Mouse (Mus musculus) neural tube, embryonic 12.5 days (tissue): Measurements from ENCODE around the gene Rhobtb1. TPM values are rescaled to one million over a fixed set of nuclear protein-coding genes. Genes with fewer than 3 reads are reported as not detected.

Source experiments
- ATAC-seq: fragments of 200-750 bp; cut with Nextera tagmentation; 2 replicates; pipeline ENCODE4 v1.8.0; 2017; ENCODE audit warnings: low read depth, mild to moderate bottlenecking, moderate TSS enrichment, moderate library complexity; ENCODE audit not compliant: low FRiP score
- H3K27ac ChIP-seq: fragments of 300-500 bp; sonication (generic); 2 replicates; pipeline ENCODE4 v1.5.1; 2016
- H3K27me3 ChIP-seq: fragments of 300-500 bp; sonication (generic); replicated peaks from 2 replicates; pipeline ENCODE4 v1.6.1; 2016; ENCODE audit warnings: mild to moderate bottlenecking
- H3K36me3 ChIP-seq: fragments of 300-500 bp; sonication (generic); 2 replicates; pipeline ENCODE4 v1.6.1; 2016; ENCODE audit warnings: mild to moderate bottlenecking
- H3K4me1 ChIP-seq: fragments of 300-500 bp; sonication (generic); 2 replicates; pipeline ENCODE4 v1.6.1; 2016
- H3K4me2 ChIP-seq: fragments of 300-500 bp; sonication (generic); replicated peaks from 2 replicates; pipeline ENCODE4 v1.6.1; 2016; ENCODE audit warnings: mild to moderate bottlenecking
- H3K4me3 ChIP-seq: fragments of 300-500 bp; sonication (generic); 2 replicates; pipeline ENCODE4 v1.5.1; 2016
- H3K9ac ChIP-seq: fragments of 300-500 bp; sonication (generic); 2 replicates; pipeline ENCODE4 v1.6.1; 2016; ENCODE audit warnings: mild to moderate bottlenecking
- H3K9me3 ChIP-seq: fragments of 300-500 bp; sonication (generic); 2 replicates; pipeline ENCODE4 v1.6.1; 2016; ENCODE audit warnings: mild to moderate bottlenecking
- WGBS: fragments of 180-500 bp; shearing (Covaris S2); methylation state at CpG from one replicate; pipeline ENCODE4 v1.1.7; 2016; 5-methylcytosine and 5-hydroxymethylcytosine counted together
- polyA plus RNA-seq: library from polyadenylated mRNA; unstranded; fragments of >200 nt; fragmentation: Nextera tagmentation; extraction: Ambion mirVana; gene quantifications from 2 replicates; pipeline ENCODE4 v1.2.1, GENCODE M21; 2016

Gene Rhobtb1
- polyA plus RNA-seq, 1 experiment from 2014 or later, result 16.0 TPM

- H3K9ac ChIP-seq, result no peak overlapping the region
- H3K27me3 ChIP-seq, result no peaks in the 10 kb centered on the region
- no peak for ATAC-seq
- 85% methylated on average over 12 of the region's 12 CpGs for WGBS
- H3K36me3 ChIP-seq, result no peaks in the 10 kb centered on the region
- H3K4me1 ChIP-seq, result no peaks in the 10 kb centered on the region
- H3K9me3 ChIP-seq, result peaks cover 7% of the 10 kb centered on the region; the same call in 1 of the 2 replicates
- no peak overlapping the region for H3K27ac ChIP-seq
- no peak overlapping the region for H3K4me3 ChIP-seq
- H3K4me2 ChIP-seq, result no peak overlapping the region
These were observed 15.3 kb downstream of the Rhobtb1 start for GRCm38 (mm10) chr10:69166514-69166913.

GRCm38 (mm10) chr10:69172412-69172811 is 21.2 kb downstream of the Rhobtb1 start:
- 89% methylated on average over 3 of the region's 3 CpGs for WGBS
- Histone ChIP-seq H3K4me2 (no peak overlapping the region), H3K4me3 (no peak overlapping the region), H3K4me1 (no peaks in the 10 kb centered on the region), H3K9me3 (no peaks in the 10 kb centered on the region), H3K27me3 (no peaks in the 10 kb centered on the region), H3K9ac (no peak overlapping the region), H3K27ac (no peak overlapping the region), H3K36me3 (no peaks in the 10 kb centered on the region)
- no peak for ATAC-seq

GRCm38 (mm10) chr10:69176116-69176515 is 24.9 kb downstream of the Rhobtb1 start:
- Histone ChIP-seq H3K4me3 (no peak overlapping the region), H3K4me1 (no peaks in the 10 kb centered on the region), H3K27me3 (no peaks in the 10 kb centered on the region), H3K9ac (no peak overlapping the region), H3K9me3 (no peaks in the 10 kb centered on the region), H3K36me3 (no peaks in the 10 kb centered on the region), H3K4me2 (no peak overlapping the region), H3K27ac (no peak overlapping the region)
- no peak for ATAC-seq
- 79% methylated on average over 3 of the region's 3 CpGs for WGBS

GRCm38 (mm10) chr10:69179341-69179740 is 28.1 kb downstream of the Rhobtb1 start:
- Histone ChIP-seq H3K4me3 (no peak overlapping the region), H3K4me1 (no peaks in the 10 kb centered on the region), H3K36me3 (no peaks in the 10 kb centered on the region), H3K9me3 (no peaks in the 10 kb centered on the region), H3K9ac (no peak overlapping the region), H3K27ac (no peak overlapping the region), H3K4me2 (no peak overlapping the region), H3K27me3 (no peaks in the 10 kb centered on the region)
- ATAC-seq, result no peak
- 98% methylated on average over 1 of the region's 1 CpGs for WGBS

- WGBS, result 79% methylated on average over 3 of the region's 3 CpGs
- Histone ChIP-seq H3K9me3 (no peaks in the 10 kb centered on the region), H3K9ac (no peak overlapping the region), H3K36me3 (no peaks in the 10 kb centered on the region), H3K27ac (no peak overlapping the region), H3K4me1 (no peaks in the 10 kb centered on the region), H3K4me2 (no peak overlapping the region), H3K4me3 (no peak overlapping the region), H3K27me3 (no peaks in the 10 kb centered on the region)
- no peak for ATAC-seq
These were observed 29.8 kb downstream of the Rhobtb1 start for GRCm38 (mm10) chr10:69180997-69181396.

- Histone ChIP-seq H3K27ac (no peak overlapping the region), H3K27me3 (no peaks in the 10 kb centered on the region), H3K4me2 (no peak overlapping the region), H3K9ac (no peak overlapping the region), H3K4me1 (no peaks in the 10 kb centered on the region), H3K36me3 (no peaks in the 10 kb centered on the region), H3K9me3 (no peaks in the 10 kb centered on the region), H3K4me3 (no peak overlapping the region)
- 97% methylated on average over 4 of the region's 4 CpGs for WGBS
- ATAC-seq, result no peak
These were observed 33.7 kb downstream of the Rhobtb1 start for GRCm38 (mm10) chr10:69184903-69185302.

GRCm38 (mm10) chr10:69185431-69185830 is 34.2 kb downstream of the Rhobtb1 start:
- Histone ChIP-seq H3K4me3 (no peak overlapping the region), H3K9me3 (no peaks in the 10 kb centered on the region)
- 89% methylated on average over 4 of the region's 4 CpGs for WGBS

GRCm38 (mm10) chr10:69185894-69186893 is 35.0 kb downstream of the Rhobtb1 start:
- ATAC-seq, result 0 out of 2 replicates have a peak, but pooled peaks have one; percentile 58
- H3K4me1 ChIP-seq, result no peaks in the 10 kb centered on the region
- no peaks in the 10 kb centered on the region for H3K9me3 ChIP-seq
- no peaks in the 10 kb centered on the region for H3K36me3 ChIP-seq
- H3K4me2 ChIP-seq, result peak overlapping the region; percentile 42
- no peak overlapping the region for H3K27ac ChIP-seq
- no peaks in the 10 kb centered on the region for H3K27me3 ChIP-seq
- no peak overlapping the region for H3K4me3 ChIP-seq
- 33% methylated on average over 21 of the region's 21 CpGs for WGBS
- no peak overlapping the region for H3K9ac ChIP-seq

More at GRCm38 (mm10) chr10:69185431-69185830, 34.2 kb downstream of the Rhobtb1 start:
- no peak for ATAC-seq
- no peaks in the 10 kb centered on the region for H3K27me3 ChIP-seq
- no peak overlapping the region for H3K9ac ChIP-seq
- no peak overlapping the region for H3K27ac ChIP-seq
- H3K4me1 ChIP-seq, result no peaks in the 10 kb centered on the region
- H3K4me2 ChIP-seq, result no peak overlapping the region
- H3K36me3 ChIP-seq, result no peaks in the 10 kb centered on the region

- Histone ChIP-seq H3K4me2 (no peak overlapping the region), H3K4me1 (no peaks in the 10 kb centered on the region), H3K36me3 (no peaks in the 10 kb centered on the region), H3K9ac (no peak overlapping the region), H3K4me3 (no peak overlapping the region), H3K27ac (no peak overlapping the region), H3K9me3 (no peaks in the 10 kb centered on the region), H3K27me3 (no peaks in the 10 kb centered on the region)
- WGBS, result 88% methylated on average over 9 of the region's 9 CpGs
- ATAC-seq, result no peak
These were observed 36.7 kb downstream of the Rhobtb1 start for GRCm38 (mm10) chr10:69187773-69188443.

GRCm38 (mm10) chr10:69190434-69191160 is 39.4 kb downstream of the Rhobtb1 start:
- no peak overlapping the region for H3K4me2 ChIP-seq
- 83% methylated on average over 10 of the region's 10 CpGs for WGBS
- no peak overlapping the region for H3K9ac ChIP-seq
- no peaks in the 10 kb centered on the region for H3K36me3 ChIP-seq
- H3K4me1 ChIP-seq, result no peaks in the 10 kb centered on the region
- H3K27me3 ChIP-seq, result no peaks in the 10 kb centered on the region
- no peak overlapping the region for H3K27ac ChIP-seq
- no peak for ATAC-seq
- H3K4me3 ChIP-seq, result no peak overlapping the region
- no peaks in the 10 kb centered on the region for H3K9me3 ChIP-seq

- Histone ChIP-seq H3K4me1 (no peaks in the 10 kb centered on the region), H3K9me3 (no peaks in the 10 kb centered on the region), H3K27me3 (no peaks in the 10 kb centered on the region), H3K36me3 (no peaks in the 10 kb centered on the region), H3K4me3 (no peak overlapping the region), H3K4me2 (no peak overlapping the region), H3K27ac (no peak overlapping the region), H3K9ac (no peak overlapping the region)
- no peak for ATAC-seq
- WGBS, result 94% methylated on average over 5 of the region's 5 CpGs
These were observed 41.0 kb downstream of the Rhobtb1 start for GRCm38 (mm10) chr10:69192266-69192665.

- H3K27ac ChIP-seq, result no peak overlapping the region
- H3K4me2 ChIP-seq, result no peak overlapping the region
- WGBS, result 90% methylated on average over 10 of the region's 10 CpGs
- H3K4me3 ChIP-seq, result no peak overlapping the region
- ATAC-seq, result no peak
- no peaks in the 10 kb centered on the region for H3K4me1 ChIP-seq
- H3K36me3 ChIP-seq, result no peaks in the 10 kb centered on the region
- H3K27me3 ChIP-seq, result no peaks in the 10 kb centered on the region
- no peak overlapping the region for H3K9ac ChIP-seq
- H3K9me3 ChIP-seq, result no peaks in the 10 kb centered on the region
These were observed 42.5 kb downstream of the Rhobtb1 start for GRCm38 (mm10) chr10:69193721-69194120.
